Mouse (Mus musculus): ENCODE measurements around the gene March10. TPM values are rescaled to one million over a fixed set of nuclear protein-coding genes. Genes with fewer than 3 reads are reported as not detected.

The March10 gene
- polyA plus RNA-seq, 2 experiments = not detected

DNA sequence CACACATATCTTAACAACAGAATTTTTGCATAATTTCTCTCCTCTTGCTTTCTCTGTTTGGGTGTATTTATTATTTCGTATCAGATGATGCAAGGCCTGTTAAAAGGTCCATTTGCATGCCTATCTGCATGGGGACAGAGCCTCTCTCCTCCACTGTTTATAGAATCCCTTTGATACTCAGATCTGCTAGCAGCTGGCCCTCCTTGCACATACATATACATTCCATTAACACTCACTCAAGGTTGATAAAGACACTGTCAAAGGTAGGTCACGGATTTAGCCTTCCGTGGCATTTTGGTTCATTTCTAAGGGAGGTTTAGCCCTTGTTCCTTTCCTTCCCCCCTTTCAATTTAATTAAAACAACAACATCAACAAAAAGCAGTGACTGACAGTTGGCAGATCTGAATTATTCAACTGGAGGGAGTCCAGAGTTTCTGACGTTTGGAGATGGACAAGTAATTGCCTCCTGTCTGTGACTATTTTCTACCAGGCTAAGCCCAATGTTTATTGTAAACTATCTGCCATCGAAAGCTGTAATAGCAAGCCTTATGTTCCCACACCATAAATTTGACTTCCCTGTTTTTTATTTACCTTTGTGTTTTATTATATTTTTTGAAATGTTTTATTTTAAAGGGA lies 17.3 kb upstream of the March10 start:
- H3K4me2 ChIP-seq (ENCODE audit: low read depth) = no peak overlapping the region
- H3K27ac ChIP-seq = no peak overlapping the region
- ATAC-seq (ENCODE audit: insufficient read depth) = no peak
- DNase-seq (ENCODE audit: low read depth in 3 of 3, low spot score in 3 of 3) = no peak
- H3K4me3 ChIP-seq (ENCODE audit: insufficient read depth in 1 of 2, low read depth in 2 of 2, low read length in 2 of 2) = no peak overlapping the region
- no peaks in the 10 kb centered on the region for H3K36me3 ChIP-seq (replicated peaks; ENCODE audit: control insufficient read depth, insufficient read depth, low read depth)
- no peak overlapping the region for H3K9ac ChIP-seq (replicated peaks)
- no peaks in the 10 kb centered on the region for H3K9me3 ChIP-seq (ENCODE audit: control insufficient read depth, low read length)
- H3K4me1 ChIP-seq (replicated peaks; ENCODE audit: control insufficient read depth in 2 of 2, insufficient read depth in 2 of 2, low read length in 1 of 2) = peaks cover 0 to 6% of the 10 kb centered on the region in 2 experiments; a peak in 2 of 4 replicates
- no peak for TF ChIP-seq CTCF (IDR thresholded peaks at IDR 0.05; ENCODE audit: low read depth)
- no peak for TF ChIP-seq EP300 (IDR thresholded peaks at IDR 0.05; ENCODE audit: low read depth)
- no peaks in the 10 kb centered on the region for H3K27me3 ChIP-seq (ENCODE audit: control insufficient read depth, insufficient read depth, low read length)
- 39% methylated on average over 5 of the region's 5 CpGs for WGBS (ENCODE audit: insufficient replicate concordance)

DNA sequence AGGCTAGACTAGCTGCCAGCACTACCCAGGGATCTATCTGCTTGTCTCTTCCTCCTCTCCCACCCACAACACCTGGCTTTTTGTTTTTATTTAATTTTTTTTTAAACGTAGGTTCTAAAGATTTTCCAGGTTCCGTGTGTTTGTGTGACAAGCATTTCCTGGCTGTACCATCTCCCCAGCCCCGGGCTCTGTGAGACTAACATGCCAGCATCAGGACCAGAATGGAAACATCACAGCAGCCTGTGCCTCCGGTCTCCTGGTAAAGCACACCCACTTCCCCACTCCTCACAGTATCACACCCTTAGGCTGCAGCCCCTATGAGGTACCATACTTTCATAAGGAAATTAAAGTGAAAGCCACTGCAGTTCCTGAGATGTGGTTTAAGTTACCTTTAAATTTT lies 16.1 kb upstream of the March10 start:
- 53% methylated on average over 4 of the region's 4 CpGs for WGBS (ENCODE audit: insufficient replicate concordance)
- Histone ChIP-seq H3K27ac (no peak overlapping the region), H3K9ac (replicated peaks) (no peak overlapping the region), H3K4me2 (ENCODE audit: low read depth) (no peak overlapping the region), H3K4me1 (replicated peaks; ENCODE audit: control insufficient read depth in 2 of 2, insufficient read depth in 2 of 2, low read length in 1 of 2) (peaks cover 0 to 6% of the 10 kb centered on the region in 2 experiments; a peak in 2 of 4 replicates), H3K27me3 (ENCODE audit: control insufficient read depth, insufficient read depth, low read length) (no peaks in the 10 kb centered on the region), H3K4me3 (ENCODE audit: insufficient read depth in 1 of 2, low read depth in 2 of 2, low read length in 2 of 2) (no peak overlapping the region), H3K9me3 (ENCODE audit: control insufficient read depth, low read length) (no peaks in the 10 kb centered on the region), H3K36me3 (replicated peaks; ENCODE audit: control insufficient read depth, insufficient read depth, low read depth) (no peaks in the 10 kb centered on the region)
- ATAC-seq (ENCODE audit: insufficient read depth) = no peak
- no peak for TF ChIP-seq EP300 (IDR thresholded peaks at IDR 0.05; ENCODE audit: low read depth)
- TF ChIP-seq CTCF (IDR thresholded peaks at IDR 0.05; ENCODE audit: low read depth) = no peak
- no peak for DNase-seq (ENCODE audit: low read depth in 3 of 3, low spot score in 3 of 3)

DNA sequence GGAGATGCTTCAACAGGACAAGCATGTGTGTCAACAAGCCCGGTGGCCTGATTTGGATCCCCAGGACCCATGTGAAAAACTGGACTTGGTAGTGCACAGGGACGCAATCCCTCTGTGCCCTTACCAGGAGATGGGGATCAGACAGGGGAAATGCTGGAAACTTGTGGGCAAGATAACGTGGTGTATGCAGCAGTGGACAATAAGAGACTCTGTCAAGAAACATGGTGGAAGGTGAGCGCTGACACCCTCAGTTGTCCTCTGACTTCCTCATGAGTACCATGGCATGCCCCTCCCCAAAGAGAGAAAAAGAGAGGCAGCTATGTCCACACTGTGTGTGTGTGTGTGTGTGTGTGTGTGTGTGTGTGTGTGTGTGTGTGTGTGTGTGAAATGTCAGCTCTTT lies 14.4 kb upstream of the March10 start:
- TF ChIP-seq CTCF (IDR thresholded peaks at IDR 0.05; ENCODE audit: low read depth) (no peak), EP300 (IDR thresholded peaks at IDR 0.05; ENCODE audit: low read depth) (no peak)
- Histone ChIP-seq H3K4me1 (replicated peaks; ENCODE audit: control insufficient read depth in 2 of 2, insufficient read depth in 2 of 2, low read length in 1 of 2) (peaks cover 0 to 9% of the 10 kb centered on the region in 2 experiments; a peak in 2 of 4 replicates), H3K27me3 (ENCODE audit: control insufficient read depth, insufficient read depth, low read length) (no peaks in the 10 kb centered on the region), H3K27ac (no peak overlapping the region), H3K9ac (replicated peaks) (no peak overlapping the region), H3K4me3 (ENCODE audit: insufficient read depth in 1 of 2, low read depth in 2 of 2, low read length in 2 of 2) (no peak overlapping the region), H3K36me3 (replicated peaks; ENCODE audit: control insufficient read depth, insufficient read depth, low read depth) (no peaks in the 10 kb centered on the region), H3K9me3 (ENCODE audit: control insufficient read depth, low read length) (no peaks in the 10 kb centered on the region), H3K4me2 (ENCODE audit: low read depth) (no peak overlapping the region)
- DNase-seq (ENCODE audit: low read depth in 3 of 3, low spot score in 3 of 3) (no peak), ATAC-seq (ENCODE audit: insufficient read depth) (no peak)
- WGBS (ENCODE audit: insufficient replicate concordance) = 58% methylated on average over 4 of the region's 4 CpGs

DNA sequence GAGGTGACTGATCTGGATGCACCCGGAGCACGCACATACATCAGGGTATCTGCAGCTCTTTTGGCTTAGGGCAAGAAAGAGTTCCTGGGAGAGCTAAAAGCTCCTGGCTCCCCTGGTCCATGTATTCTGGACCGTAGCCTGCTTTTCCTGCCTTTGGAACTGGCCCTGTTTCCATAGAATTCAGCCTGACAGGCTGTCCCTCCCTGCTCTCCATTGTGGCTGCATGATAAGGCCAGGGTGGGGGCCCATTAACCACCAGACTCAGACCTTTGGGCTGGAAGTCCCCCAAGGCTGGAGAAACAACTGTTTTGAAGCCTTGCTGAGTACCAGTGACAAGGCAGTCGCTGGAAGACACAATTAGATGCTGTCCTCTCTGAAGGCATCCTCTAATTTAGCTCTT lies 13.0 kb upstream of the March10 start:
- H3K4me3 ChIP-seq (ENCODE audit: insufficient read depth in 1 of 2, low read depth in 2 of 2, low read length in 2 of 2) = no peak overlapping the region
- DNase-seq (ENCODE audit: low read depth in 3 of 3, low spot score in 3 of 3) (no peak), ATAC-seq (ENCODE audit: insufficient read depth) (no peak)
- no peaks in the 10 kb centered on the region for H3K9me3 ChIP-seq (ENCODE audit: control insufficient read depth, low read length)
- H3K4me1 ChIP-seq (replicated peaks; ENCODE audit: control insufficient read depth in 2 of 2, insufficient read depth in 2 of 2, low read length in 1 of 2) = peaks cover 0 to 9% of the 10 kb centered on the region in 2 experiments; a peak in 2 of 4 replicates
- no peaks in the 10 kb centered on the region for H3K27me3 ChIP-seq (ENCODE audit: control insufficient read depth, insufficient read depth, low read length)
- WGBS (ENCODE audit: insufficient replicate concordance) = 69% methylated on average over 4 of the region's 4 CpGs
- no peak overlapping the region for H3K9ac ChIP-seq (replicated peaks)
- H3K36me3 ChIP-seq (replicated peaks; ENCODE audit: control insufficient read depth, insufficient read depth, low read depth) = no peaks in the 10 kb centered on the region
- H3K4me2 ChIP-seq (ENCODE audit: low read depth) = no peak overlapping the region
- TF ChIP-seq CTCF (IDR thresholded peaks at IDR 0.05; ENCODE audit: low read depth) (no peak), EP300 (IDR thresholded peaks at IDR 0.05; ENCODE audit: low read depth) (no peak)
- H3K27ac ChIP-seq = no peak overlapping the region

DNA sequence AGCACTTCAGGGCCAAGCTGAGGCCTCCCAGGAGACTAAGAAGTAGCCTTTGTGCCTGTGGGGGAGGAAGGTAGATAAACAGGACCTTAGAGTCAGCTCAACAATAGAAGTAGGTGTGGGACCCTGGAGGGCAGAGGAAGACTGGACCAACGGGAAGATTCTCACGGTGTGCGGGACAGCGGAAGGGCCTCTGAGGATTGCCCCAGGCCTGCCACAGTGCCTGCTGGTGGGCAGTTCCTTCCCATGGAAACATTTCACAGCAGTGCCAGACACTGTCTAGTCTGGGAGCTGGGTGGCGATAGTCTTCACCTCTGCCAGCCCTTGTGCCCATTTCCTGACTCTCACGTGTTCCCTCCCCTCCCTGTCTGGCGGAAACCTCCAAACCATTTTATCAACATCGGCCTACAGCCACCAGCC lies 12.6 kb upstream of the March10 start:
- no peaks in the 10 kb centered on the region for H3K9me3 ChIP-seq (ENCODE audit: control insufficient read depth, low read length)
- H3K36me3 ChIP-seq (replicated peaks; ENCODE audit: control insufficient read depth, insufficient read depth, low read depth) = no peaks in the 10 kb centered on the region
- H3K27me3 ChIP-seq (ENCODE audit: control insufficient read depth, insufficient read depth, low read length) = no peaks in the 10 kb centered on the region
- no peak overlapping the region for H3K27ac ChIP-seq
- TF ChIP-seq EP300 (IDR thresholded peaks at IDR 0.05; ENCODE audit: low read depth) (no peak), CTCF (IDR thresholded peaks at IDR 0.05; ENCODE audit: low read depth) (no peak)
- peaks cover 0 to 9% of the 10 kb centered on the region in 2 experiments; a peak in 2 of 4 replicates for H3K4me1 ChIP-seq (replicated peaks; ENCODE audit: control insufficient read depth in 2 of 2, insufficient read depth in 2 of 2, low read length in 1 of 2)
- ATAC-seq (ENCODE audit: insufficient read depth) (no peak), DNase-seq (ENCODE audit: low read depth in 3 of 3, low spot score in 3 of 3) (no peak)
- 59% methylated on average over 8 of the region's 8 CpGs for WGBS (ENCODE audit: insufficient replicate concordance)
- H3K9ac ChIP-seq (replicated peaks) = no peak overlapping the region
- no peak overlapping the region for H3K4me3 ChIP-seq (ENCODE audit: insufficient read depth in 1 of 2, low read depth in 2 of 2, low read length in 2 of 2)
- no peak overlapping the region for H3K4me2 ChIP-seq (ENCODE audit: low read depth)

All from liver, embryonic 14.5 days (tissue).